Mouse (Mus musculus) hindbrain, embryonic 14.5 days (tissue): Measurements from ENCODE around the gene Slc43a3. TPM values are rescaled to one million over a fixed set of nuclear protein-coding genes. Genes with fewer than 3 reads are reported as not detected.
A peak's percentile ranks its signal among the peaks of the same experiment; 100 is the strongest.

Experiments used
- ATAC-seq: fragments of 200-750 bp; cut with Nextera tagmentation; 2 replicates; pipeline ENCODE4 v1.8.0; 2017; ENCODE audit warnings: moderate number of reproducible peaks, mild to moderate bottlenecking, moderate TSS enrichment, moderate library complexity; ENCODE audit not compliant: low FRiP score
- DNase-seq: peaks from one replicate; pipeline ENCODE4 v3.0.0-alpha.2; 2015; ENCODE audit warnings: low spot score
- H3K27ac ChIP-seq: fragments of 300-500 bp; sonication (generic); 2 replicates; pipeline ENCODE4 v1.5.1; 2014; ENCODE audit warnings: mild to moderate bottlenecking, moderate library complexity
- H3K27me3 ChIP-seq: fragments of 300-500 bp; sonication (generic); 2 replicates; pipeline ENCODE4 v1.6.1; 2014; ENCODE audit warnings: mild to moderate bottlenecking, low read length, mixed read lengths; ENCODE audit not compliant: control insufficient read depth, insufficient read depth
- H3K36me3 ChIP-seq: fragments of 300-500 bp; sonication (generic); replicated peaks from 2 replicates; pipeline ENCODE4 v1.6.1; 2014; ENCODE audit not compliant: control insufficient read depth, insufficient read depth
- H3K4me1 ChIP-seq: fragments of 300-500 bp; sonication (generic); replicated peaks from 2 replicates; pipeline ENCODE4 v1.6.1; 2014; ENCODE audit warnings: antibody characterized with exemption, low read length, mixed read lengths; ENCODE audit not compliant: control insufficient read depth, insufficient read depth
- H3K4me2 ChIP-seq: fragments of 300-500 bp; sonication (generic); replicated peaks from 2 replicates; pipeline ENCODE4 v1.6.1; 2014; ENCODE audit warnings: mild to moderate bottlenecking, moderate library complexity
- H3K4me3 ChIP-seq: fragments of 300-500 bp; sonication (generic); replicated peaks from 2 replicates; pipeline ENCODE4 v1.5.1; 2014; ENCODE audit warnings: mild to moderate bottlenecking, low read length
- H3K9ac ChIP-seq: fragments of 300-500 bp; sonication (generic); 2 replicates; pipeline ENCODE4 v1.6.1; 2014
- H3K9me3 ChIP-seq: fragments of 300-500 bp; sonication (generic); 2 replicates; pipeline ENCODE4 v1.6.1; 2016; ENCODE audit warnings: low read length; ENCODE audit not compliant: control insufficient read depth
- WGBS: fragments of 180-500 bp; shearing (Covaris S2); extraction: QIAGEN DNeasy Blood & Tissue Kit; methylation state at CpG from one replicate; pipeline ENCODE4 v1.1.7; 2014; 5-methylcytosine and 5-hydroxymethylcytosine counted together
- polyA plus RNA-seq: library from polyadenylated mRNA; unstranded; fragments of >200 nt; fragmentation: Nextera tagmentation; extraction: Ambion mirVana; gene quantifications from 2 replicates; pipeline ENCODE4 v1.2.1, GENCODE M21; 2014

Gene Slc43a3
- polyA plus RNA-seq, 1 experiment from 2014 or later: 4.9 TPM

DNA sequence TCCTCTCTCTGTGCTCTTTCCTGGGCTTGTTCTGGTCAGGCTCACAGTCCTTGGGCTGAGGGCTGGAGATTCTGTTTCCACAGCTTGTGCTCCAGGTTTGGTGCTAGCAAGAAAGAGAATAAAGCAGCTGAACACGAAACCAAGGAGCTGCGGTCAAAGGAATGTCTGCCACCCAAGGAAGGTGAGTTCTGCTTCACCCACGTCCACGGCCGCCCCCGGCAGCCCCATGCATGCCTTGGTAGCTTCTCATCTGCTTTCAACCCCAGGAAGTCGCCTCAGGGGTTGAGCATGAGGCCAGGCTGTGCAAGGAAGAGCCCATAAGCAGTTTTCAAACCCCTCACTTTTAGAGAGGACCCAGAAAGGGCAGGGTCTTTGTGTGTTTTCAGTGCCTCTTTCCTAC lies 11.9 kb downstream of the Slc43a3 start:
- no peaks in the 10 kb centered on the region for H3K4me1 ChIP-seq
- no peaks in the 10 kb centered on the region for H3K9me3 ChIP-seq
- no peak overlapping the region for H3K27ac ChIP-seq
- DNase-seq (no peak), ATAC-seq (no peak)
- H3K4me2 ChIP-seq: no peak overlapping the region
- WGBS: 97% methylated on average over 7 of the region's 7 CpGs
- no peaks in the 10 kb centered on the region for H3K36me3 ChIP-seq
- no peak overlapping the region for H3K9ac ChIP-seq
- H3K4me3 ChIP-seq: no peak overlapping the region
- H3K27me3 ChIP-seq: no peaks in the 10 kb centered on the region

DNA sequence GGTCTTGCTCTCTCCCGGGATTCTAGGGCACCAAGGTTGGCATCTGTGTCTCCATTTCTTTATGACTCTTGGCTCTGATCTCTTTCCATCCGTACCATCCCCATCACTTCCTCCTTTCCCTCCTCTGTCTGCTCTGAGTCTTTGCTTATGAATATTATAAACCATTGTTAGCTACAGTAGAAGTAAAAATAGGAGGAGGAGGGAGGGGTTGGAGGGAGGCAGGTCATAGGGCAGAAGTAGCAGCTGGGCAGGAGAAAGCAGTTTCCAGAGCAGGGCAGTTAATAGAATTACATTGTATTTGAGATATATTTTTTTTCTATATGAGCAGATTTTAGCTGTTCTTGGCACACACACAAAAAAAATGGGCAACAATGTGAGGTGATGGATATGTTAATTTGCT lies 12.3 kb downstream of the Slc43a3 start:
- WGBS: 85% methylated on average over 2 of the region's 2 CpGs
- ATAC-seq: no peak

DNA sequence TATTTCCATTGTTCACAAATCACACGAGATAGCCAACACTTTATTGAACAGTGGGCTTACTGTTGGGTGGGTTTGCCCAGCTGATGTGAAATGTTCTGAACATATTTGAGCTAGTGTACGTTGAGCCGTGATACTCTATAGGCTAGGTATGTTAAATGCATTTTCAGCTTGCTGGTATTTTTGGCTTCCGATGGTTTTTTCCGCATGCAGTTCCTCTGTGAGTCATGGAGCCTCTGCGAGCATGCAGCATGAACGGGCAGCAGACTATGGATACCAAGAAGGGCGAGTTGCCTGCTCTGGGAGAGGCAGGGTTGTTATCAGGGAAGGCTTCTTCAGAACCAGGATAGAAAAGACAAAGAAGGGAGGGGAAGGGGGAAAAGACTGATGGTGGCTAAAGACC lies 14.6 kb downstream of the Slc43a3 start:
- Histone ChIP-seq H3K9ac (no peak overlapping the region), H3K27ac (no peak overlapping the region), H3K4me2 (no peak overlapping the region), H3K27me3 (no peaks in the 10 kb centered on the region), H3K4me1 (no peaks in the 10 kb centered on the region), H3K9me3 (no peaks in the 10 kb centered on the region), H3K36me3 (no peaks in the 10 kb centered on the region), H3K4me3 (no peak overlapping the region)
- 95% methylated on average over 8 of the region's 8 CpGs for WGBS
- DNase-seq (no peak), ATAC-seq (no peak)

More for the DNA sequence above, 12.3 kb downstream of the Slc43a3 start:
- Histone ChIP-seq H3K27ac (no peak overlapping the region), H3K4me2 (no peak overlapping the region), H3K4me1 (no peaks in the 10 kb centered on the region), H3K9ac (no peak overlapping the region), H3K9me3 (no peaks in the 10 kb centered on the region), H3K27me3 (no peaks in the 10 kb centered on the region), H3K36me3 (no peaks in the 10 kb centered on the region), H3K4me3 (no peak overlapping the region)
- no peak for DNase-seq

DNA sequence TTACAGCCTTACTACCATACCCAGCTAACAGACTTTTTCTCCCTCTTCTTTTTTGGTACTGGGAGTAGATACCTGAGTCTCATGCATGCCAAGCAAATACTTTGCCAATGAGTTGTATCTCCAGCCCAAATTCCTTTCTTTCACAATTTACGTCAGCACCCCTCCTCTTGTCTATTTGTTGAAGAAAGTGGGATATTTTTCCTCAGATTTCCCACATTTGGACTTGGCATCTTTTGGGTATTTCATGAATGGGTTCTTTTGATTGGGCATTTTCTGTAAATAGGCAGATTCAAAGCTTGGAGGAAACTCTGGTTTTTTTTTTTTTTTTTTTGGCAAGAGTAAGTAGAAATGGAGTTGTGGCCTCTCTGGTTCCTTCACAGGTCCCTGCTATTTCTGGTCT lies 15.9 kb downstream of the Slc43a3 start:
- Histone ChIP-seq H3K4me2 (no peak overlapping the region), H3K27me3 (no peaks in the 10 kb centered on the region), H3K9me3 (no peaks in the 10 kb centered on the region), H3K27ac (no peak overlapping the region), H3K4me1 (no peaks in the 10 kb centered on the region), H3K4me3 (no peak overlapping the region), H3K9ac (no peak overlapping the region), H3K36me3 (no peaks in the 10 kb centered on the region)
- WGBS: 87% methylated on average over 1 of the region's 1 CpGs
- ATAC-seq (no peak), DNase-seq (no peak)

DNA sequence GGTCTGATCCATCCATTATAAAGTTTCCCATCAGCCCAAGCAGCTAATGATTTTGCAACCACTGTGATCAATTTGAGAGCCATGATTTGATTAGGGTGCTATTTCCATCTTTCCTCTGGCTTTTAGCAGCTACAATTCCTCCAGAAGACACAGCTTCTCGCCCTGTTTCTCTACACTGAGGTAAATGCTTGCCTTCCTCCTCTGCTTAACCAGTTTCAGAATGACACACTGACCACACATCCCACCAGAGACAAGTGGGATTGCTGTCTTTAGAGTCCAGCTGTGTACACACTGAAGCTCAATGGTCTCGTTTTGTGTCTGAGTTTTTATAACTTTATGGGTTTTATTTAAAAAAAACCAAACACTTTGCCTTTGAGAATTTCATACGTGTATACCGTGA lies 16.3 kb downstream of the Slc43a3 start:
- Histone ChIP-seq H3K27ac (no peak overlapping the region), H3K4me1 (no peaks in the 10 kb centered on the region), H3K4me3 (no peak overlapping the region), H3K9ac (no peak overlapping the region), H3K27me3 (no peaks in the 10 kb centered on the region), H3K9me3 (no peaks in the 10 kb centered on the region), H3K36me3 (no peaks in the 10 kb centered on the region), H3K4me2 (no peak overlapping the region)
- ATAC-seq (no peak), DNase-seq (no peak)
- WGBS: 86% methylated on average over 4 of the region's 4 CpGs

DNA sequence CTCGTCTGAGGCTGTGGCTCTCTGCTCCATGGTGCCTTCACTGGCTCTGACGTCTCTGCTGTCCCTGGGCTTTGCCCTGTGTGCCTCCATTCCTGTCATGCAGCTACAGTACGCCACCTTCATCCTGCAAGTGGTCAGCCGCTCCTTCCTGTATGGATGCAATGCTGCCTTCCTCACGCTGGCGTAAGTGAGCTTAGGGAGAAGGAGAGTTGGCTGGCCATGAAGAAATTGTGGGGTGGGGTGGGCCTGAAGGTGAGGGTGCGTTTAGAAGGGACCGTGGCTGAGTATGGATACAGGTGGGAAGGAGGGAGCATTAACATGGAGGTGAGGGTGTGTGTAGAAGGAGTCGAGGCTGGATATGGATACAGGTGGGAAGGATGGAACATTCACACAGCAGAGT lies 19.1 kb downstream of the Slc43a3 start:
- Histone ChIP-seq H3K9ac (no peak overlapping the region), H3K4me3 (no peak overlapping the region), H3K4me2 (no peak overlapping the region), H3K27ac (no peak overlapping the region), H3K9me3 (no peaks in the 10 kb centered on the region), H3K27me3 (no peaks in the 10 kb centered on the region), H3K36me3 (no peaks in the 10 kb centered on the region), H3K4me1 (no peaks in the 10 kb centered on the region)
- 93% methylated on average over 9 of the region's 9 CpGs for WGBS
- ATAC-seq (no peak), DNase-seq (no peak)

DNA sequence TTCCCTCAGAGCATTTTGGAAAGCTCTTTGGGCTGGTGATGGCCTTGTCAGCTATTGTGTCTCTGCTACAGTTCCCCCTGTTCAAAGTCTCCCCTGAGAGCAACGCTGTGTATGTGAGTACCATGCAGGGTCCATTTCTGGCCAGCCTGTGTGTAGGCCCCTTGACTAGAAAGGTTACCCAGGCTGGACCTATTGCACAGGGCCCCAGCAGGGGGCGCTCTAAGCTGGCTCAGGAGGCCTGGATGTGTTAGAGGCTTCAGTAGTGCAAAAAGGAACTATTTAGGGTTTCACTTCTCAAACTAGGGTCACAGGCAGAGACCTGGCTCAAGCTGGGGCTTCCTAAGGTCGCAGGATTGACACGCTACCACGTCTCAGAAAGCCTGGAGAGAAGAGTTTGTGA lies 19.9 kb downstream of the Slc43a3 start:
- ATAC-seq: peak; percentile 57; the same call in 1 of the 2 replicates
- Histone ChIP-seq H3K27me3 (no peaks in the 10 kb centered on the region), H3K4me2 (no peak overlapping the region), H3K27ac (no peak overlapping the region), H3K9me3 (no peaks in the 10 kb centered on the region), H3K36me3 (no peaks in the 10 kb centered on the region), H3K4me1 (no peaks in the 10 kb centered on the region), H3K9ac (no peak overlapping the region), H3K4me3 (no peak overlapping the region)
- peak; percentile 36 for DNase-seq
- 66% methylated on average over 5 of the region's 5 CpGs for WGBS

DNA sequence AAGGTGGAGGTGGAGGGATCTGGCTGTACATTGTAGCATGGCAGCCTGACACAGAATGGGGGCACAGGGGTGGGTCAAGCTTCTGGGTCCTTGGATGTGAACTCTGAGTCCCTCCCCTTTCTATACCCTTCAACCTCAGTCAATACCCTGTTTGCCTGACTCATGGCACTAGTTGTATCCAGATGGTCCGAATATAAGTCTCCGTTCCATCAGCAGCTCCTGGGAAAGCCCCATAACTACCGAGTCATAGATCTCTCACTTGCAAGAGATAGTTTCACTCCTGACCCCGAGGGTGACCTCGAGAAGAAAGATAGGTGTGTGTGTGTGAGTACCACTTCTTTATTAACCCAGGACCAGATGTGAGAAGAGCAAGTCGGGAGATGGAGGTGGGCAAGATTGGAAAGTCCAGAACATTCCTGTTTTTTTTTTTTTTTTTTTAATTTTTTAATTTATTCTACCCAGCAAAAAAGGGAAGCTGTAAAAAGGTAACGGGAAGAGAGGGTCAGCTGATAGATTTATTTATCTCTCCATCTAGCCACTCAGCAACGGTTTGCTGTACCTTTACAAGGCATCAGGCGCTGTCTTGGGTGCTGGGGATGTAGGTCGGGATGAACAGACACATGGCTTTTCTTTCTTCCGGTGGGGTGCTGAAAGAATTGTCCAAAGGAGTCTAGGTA lies 22.3 kb downstream of the Slc43a3 start:
- Histone ChIP-seq H3K4me3 (no peak overlapping the region), H3K4me2 (no peak overlapping the region), H3K9me3 (no peaks in the 10 kb centered on the region), H3K9ac (no peak overlapping the region), H3K4me1 (no peaks in the 10 kb centered on the region), H3K27ac (no peak overlapping the region), H3K27me3 (no peaks in the 10 kb centered on the region), H3K36me3 (no peaks in the 10 kb centered on the region)
- ATAC-seq (no peak), DNase-seq (no peak)
- WGBS: 90% methylated on average over 11 of the region's 11 CpGs

DNA sequence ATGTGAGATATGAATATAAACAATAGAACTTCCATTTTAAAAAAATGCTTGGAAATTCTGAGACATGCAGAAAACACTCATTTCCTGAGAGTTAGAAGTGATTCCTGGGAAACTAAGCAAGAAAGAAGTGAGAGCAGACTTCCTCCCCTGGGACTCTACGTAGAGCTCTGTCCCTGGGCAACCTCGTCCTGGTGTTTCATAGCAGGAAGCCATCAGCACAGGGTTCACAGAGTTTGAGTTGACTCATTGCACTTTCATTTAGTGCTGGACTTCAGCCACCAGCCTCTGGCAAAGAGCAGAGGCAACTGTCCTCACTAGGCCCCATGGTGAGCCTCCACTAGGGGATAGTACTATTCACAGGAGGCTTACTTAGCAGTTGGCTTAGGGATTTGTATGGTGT lies 24.9 kb downstream of the Slc43a3 start:
- Histone ChIP-seq H3K27ac (no peak overlapping the region), H3K9ac (no peak overlapping the region), H3K9me3 (no peaks in the 10 kb centered on the region), H3K4me1 (no peaks in the 10 kb centered on the region), H3K36me3 (no peaks in the 10 kb centered on the region), H3K4me3 (no peak overlapping the region), H3K4me2 (no peak overlapping the region), H3K27me3 (no peaks in the 10 kb centered on the region)
- ATAC-seq: no peak
- 81% methylated on average over 2 of the region's 2 CpGs for WGBS
- DNase-seq: no peak

DNA sequence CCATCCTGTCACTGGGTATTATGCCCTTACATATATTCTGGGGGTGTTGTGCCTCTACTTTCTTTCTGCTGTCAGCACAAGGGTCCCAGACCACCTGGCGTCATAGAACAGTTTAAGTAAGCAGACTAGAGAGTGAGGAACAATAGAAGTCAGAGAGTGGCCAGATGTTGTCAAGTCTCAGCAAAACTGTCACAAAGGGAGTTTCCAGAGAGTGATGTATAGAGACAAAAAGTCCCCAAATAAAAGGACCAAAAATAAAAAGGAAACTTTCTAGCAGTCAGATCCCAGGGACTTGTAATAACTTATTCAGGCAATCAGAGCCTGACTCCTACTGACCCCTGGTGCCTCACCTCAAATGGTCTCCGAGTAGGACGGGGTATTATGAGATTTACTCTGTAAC lies 25.5 kb downstream of the Slc43a3 start:
- ATAC-seq (no peak), DNase-seq (no peak)
- H3K9me3 ChIP-seq: no peaks in the 10 kb centered on the region
- H3K9ac ChIP-seq: no peak overlapping the region
- WGBS: 73% methylated on average over 3 of the region's 3 CpGs
- no peaks in the 10 kb centered on the region for H3K4me1 ChIP-seq
- H3K4me2 ChIP-seq: no peak overlapping the region
- H3K27me3 ChIP-seq: no peaks in the 10 kb centered on the region
- no peak overlapping the region for H3K4me3 ChIP-seq
- no peak overlapping the region for H3K27ac ChIP-seq
- H3K36me3 ChIP-seq: no peaks in the 10 kb centered on the region
